Mouse (Mus musculus) right cerebral cortex, postnatal 36 days (tissue): ENCODE results near the gene B3gnt2.

Experiments
- DNase-seq, 2 experiments: peaks; one replicate each; pipeline ENCODE4 v3.0.0; 2022; ENCODE audit warnings: low spot score in 2 of 2, mixed read lengths in 1 of 2

B3gnt2 gene

DNA sequence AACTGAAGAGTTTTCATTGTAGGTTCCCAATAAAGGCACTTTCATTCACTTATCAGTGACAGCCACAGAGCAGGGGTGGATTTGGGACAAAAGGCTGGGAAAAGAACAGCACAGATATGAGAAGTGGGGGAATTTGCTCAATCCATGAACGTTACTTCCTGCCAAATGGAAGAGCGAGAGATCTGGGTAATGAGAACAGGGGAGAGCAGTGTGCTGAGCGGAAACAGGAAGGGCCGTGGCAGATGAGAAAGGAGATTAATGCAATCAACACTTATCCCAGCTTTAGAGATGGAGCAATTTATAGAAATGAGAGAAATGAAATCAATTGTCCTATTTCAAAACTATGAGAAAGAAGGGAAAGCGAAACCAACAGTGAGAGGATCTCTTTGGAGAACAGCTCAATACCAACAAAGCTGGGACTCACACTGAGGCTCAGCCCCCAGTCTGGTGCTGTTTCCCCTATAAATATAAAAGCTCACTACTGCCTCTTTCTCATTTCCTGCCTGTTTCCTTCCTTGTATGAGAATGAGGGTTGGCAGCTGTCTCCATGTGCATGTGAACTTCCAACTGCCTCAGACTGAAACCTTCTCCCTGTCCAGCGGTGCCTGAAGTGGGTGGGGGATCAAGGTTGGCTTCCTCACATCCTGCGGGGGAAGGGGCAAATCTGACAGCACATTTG is 11.0 kb upstream of the B3gnt2 start:
- no peak for DNase-seq

DNA sequence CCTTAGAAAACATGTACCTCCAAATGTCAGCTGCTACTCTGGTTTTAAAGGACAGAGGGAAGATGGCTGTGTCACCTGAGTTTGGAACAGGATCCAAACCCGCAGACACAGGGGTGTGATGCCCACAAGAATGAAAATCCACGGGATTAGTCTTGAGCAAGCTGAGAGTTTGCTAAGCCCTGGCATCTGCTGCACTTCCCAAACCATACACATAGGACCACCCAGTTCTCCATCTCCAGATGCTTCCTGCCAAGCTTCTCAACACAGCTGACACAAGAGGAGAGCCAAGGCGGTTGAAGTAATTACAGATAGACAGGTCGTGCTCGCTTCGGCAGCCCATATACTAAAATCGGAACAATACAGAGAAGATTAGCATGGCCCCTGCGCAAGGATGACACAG is 7.8 kb upstream of the B3gnt2 start:
- DNase-seq, result no peak

DNA sequence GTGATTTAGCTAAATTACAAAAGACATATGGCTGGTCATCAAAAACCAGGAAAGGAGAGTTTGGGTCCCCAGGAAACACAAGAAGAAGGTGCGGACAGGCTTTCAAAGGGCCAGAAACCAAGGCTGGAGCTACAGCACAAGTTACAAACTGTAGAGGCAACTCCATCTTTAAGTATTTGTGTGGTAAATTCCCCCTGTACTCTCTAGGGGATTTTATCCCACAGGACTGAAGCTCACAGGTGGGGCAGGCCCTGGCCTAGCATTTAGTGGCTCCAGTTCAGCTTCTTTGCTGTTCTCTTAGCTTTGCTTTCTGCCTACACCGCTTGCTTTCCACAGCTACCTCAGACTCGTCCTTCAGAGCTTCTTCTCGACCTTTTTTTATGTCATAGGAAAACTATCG is 6.9 kb upstream of the B3gnt2 start:
- DNase-seq, result no peak

- DNase-seq, result no peak
Observed at GRCm38 (mm10) chr11:22865635-22866246, 5.0 kb upstream of the B3gnt2 start.

DNA sequence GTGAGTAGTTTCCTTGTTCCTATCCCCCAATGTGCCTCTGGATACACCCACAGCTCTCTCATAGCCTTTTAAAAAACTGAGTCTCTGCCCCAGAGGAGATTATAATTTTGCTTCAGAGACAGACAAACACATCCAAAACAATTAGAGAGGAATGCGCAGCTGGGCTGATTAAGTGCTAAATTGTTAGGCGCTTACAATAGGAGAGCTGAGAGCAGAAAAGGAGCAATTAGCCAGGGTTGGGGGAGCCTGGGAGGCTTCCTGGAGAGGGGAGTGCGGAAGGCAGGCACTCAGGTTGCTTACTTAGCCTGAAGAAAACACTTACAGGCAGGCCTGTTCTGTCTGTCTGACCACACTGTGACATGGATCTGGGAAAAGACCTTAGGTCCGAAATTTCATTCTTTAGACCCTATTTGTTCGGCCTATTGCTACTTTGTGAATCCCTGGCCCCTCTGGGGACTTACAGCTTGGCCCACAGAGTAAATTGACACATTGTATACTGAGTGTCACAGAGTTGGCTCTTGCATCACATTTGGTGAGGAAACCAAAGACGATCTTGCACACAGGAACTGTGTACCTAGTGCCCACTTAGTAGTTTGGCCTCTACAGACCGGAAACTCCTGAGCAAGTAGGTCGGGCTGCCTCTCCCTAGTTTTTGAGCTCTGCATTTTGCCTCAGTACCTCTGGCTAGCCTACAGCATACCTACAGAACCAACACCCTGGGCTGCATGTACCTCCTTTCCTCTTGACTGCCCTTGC is 3.7 kb upstream of the B3gnt2 start:
- DNase-seq, result no peak

- no peak for DNase-seq
Observed at GRCm38 (mm10) chr11:22863581-22863980, 2.8 kb upstream of the B3gnt2 start.

- no peak for DNase-seq
Observed at GRCm38 (mm10) chr11:22861315-22861714, 554 bp upstream of the B3gnt2 start.

- DNase-seq, result peak; percentile 62 to 63
Observed at GRCm38 (mm10) chr11:22859633-22860334, 977 bp downstream of the B3gnt2 start.

DNA sequence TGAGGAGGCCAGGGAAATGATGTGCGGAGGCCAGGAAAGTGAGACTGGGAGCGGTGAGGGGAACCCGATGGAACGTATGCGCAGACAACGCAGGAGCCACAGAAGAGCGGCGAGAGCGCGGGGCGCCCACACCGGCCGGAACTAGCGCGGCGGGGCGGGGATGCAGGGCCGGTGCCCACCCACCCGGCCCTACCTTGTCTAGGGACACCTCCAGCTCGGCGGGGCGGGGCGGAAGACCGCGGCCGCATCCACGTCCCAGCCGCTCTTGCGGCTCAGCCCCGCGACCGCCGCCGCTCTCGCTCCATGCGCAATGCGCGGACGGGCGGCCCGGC is 1.5 kb downstream of the B3gnt2 start:
- DNase-seq, result peak in 1 of 2 experiments; percentile 15

GRCm38 (mm10) chr11:22858441-22859300 is 2.1 kb downstream of the B3gnt2 start:
- no peak for DNase-seq

- no peak for DNase-seq
Observed at GRCm38 (mm10) chr11:22857705-22858440, 2.9 kb downstream of the B3gnt2 start.

DNA sequence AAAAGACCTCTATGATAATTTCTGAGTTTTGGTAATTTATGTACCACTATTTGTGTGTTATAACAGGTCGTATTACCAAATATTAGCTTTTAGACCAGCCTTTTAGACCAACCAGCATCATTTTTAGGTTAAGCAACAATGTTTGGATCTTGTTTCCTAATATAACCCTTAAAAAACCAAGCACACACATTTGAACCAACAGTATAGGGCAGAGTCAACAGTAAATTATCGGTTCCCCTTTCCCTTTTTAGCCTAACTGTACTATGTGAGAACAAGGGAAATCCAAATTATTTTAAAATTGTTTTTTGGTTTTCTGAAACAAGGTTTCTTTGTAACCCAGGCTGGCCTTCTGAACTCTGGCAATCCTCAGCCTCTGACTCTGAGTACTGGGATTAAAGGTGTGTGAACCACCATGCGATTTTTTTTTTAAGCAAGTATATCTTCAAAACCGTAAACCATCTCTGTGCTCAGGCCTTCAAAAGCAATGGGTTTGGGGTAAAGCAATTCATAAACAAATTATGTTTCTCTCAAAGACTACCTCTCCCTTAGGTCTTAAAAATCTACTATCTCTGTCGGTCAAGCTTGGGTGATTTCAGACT is 3.6 kb downstream of the B3gnt2 start:
- DNase-seq, result no peak

DNA sequence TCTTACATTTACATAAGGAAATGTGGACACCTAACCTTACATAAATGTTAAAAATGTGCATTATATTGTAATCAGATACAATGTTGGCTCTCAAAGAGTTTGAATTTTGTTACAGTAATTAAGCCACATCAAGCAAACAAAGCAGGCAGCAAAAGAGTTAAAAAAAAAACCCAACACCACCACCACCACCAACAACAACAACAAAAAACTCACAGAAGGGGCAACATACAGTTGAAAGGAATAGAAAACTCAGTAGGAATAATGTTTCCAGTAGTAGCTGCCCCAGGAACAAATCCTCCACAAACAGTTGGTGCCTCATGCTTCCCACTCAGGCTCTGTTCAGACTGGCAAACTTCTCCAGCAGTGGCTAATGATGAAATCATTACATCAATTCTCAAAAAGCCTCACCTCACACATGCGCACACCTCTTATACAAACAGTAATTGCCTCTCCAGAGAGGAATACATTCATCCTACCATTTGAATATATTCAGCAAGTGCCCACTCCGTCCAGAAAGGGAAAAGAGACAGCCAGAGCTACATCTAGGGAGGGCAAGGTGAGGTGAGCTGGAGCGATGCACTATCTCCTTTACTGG is 4.3 kb downstream of the B3gnt2 start:
- DNase-seq, result no peak

DNA sequence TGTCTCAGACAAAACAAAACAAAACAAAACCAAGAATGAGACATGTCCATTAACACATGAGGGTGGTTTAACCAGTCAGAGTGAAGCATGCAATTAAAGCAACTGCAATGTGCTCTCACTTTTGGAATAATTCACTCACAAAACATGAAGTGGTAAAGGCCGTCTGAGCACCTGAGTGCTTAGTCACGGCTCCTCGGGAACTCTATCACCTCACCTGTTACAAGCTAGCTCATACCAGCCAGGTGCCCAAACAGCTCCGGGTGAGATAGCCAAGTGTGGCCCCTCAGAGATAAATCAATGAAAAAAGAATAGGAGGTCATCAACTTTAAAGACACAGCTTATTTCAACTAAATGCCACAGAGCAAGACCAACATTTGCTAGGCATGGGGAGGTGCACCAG is 6.2 kb downstream of the B3gnt2 start:
- DNase-seq, result no peak

DNA sequence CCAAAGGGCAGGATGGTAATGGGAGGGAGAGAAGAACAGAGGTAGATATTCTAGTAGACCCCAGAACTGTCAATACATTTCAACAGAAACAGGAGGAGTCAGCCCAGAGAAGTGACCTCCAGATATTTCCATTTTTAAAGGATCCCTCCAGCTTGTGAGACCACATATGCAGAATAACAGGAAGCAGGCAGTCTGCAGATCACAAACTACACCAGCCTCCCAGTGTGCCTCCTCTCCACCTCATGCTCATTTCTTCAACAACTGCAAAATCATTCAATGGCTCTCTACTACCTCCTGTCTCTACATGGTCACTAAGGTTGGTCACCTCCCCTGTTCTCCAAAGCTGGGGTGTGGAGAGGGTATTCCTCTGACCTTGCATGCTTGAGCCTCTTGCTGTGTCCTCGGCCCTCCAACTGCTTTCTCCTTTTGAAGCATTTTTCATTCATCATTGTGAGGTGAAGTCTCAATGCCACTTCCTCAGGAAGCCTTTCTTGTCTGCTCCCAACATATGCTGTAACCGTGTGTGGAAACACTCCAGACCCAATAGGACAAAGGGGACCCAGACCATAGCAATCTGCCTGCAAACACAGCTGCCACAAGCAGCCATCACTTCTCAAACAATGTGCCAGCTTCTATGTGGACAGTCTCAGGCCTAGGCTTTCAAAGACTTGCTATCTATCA is 7.1 kb downstream of the B3gnt2 start:
- DNase-seq, result no peak

DNA sequence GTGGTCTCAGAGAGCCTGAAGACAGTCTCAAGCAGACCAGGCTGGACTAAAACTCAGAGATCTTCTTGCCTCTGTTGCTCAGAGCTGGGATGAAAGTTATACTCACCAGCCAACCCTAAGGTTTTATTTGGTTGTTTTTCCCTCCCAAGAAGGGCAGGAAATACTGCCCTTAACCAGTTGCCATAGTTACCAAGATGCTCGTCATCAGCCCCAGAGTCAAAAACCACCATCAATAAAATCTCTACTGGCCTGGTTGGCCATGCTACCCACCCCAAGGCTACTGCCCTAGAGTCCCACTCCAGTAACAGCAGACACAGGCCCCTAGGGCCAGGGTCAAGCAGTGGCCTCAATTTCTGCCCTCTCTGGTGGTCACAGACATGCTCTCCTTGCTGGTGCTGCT is 8.3 kb downstream of the B3gnt2 start:
- DNase-seq, result no peak

DNA sequence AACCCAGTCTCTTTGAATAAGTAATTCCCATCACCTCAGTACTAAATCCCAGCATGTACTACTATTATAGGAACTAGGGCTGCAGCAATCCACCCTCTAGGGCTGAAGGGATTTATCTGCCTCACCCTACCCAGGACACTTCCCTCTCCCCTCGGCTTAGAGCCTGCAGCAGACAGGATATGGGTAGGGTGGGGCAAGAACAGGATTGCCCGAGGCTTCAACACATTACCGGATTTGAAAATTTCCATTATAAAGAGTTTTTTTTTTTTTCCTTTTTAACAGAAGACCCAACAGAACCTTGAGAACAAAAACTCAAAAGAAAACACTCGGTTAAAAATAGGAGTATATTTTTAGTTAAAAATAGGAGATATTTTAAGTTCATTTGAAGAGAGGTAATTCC is 9.3 kb downstream of the B3gnt2 start:
- no peak for DNase-seq

DNA sequence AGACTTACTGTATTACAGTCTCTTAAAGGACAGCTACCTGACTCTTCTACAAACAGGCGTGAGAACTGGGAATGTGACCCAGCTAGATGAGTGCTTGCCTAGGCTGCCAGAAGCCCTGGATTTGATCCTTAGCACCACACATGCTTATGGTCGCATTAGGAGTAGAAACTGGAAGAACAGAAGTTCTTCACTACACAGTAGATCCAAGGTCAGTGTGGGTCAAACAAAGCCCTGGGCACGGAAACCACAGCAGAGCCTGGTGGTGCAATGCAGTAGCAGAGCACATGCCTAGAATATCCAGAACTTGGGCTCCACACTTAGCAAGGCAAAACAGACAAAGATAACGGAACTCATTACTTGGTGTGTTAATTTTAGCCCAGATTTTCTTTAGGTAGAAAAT is 10.7 kb downstream of the B3gnt2 start:
- no peak for DNase-seq

GRCm38 (mm10) chr11:22848649-22849195 is 12.0 kb downstream of the B3gnt2 start:
- no peak for DNase-seq
